Mouse (Mus musculus) liver, postnatal 0 days (tissue): ENCODE measurements around the gene Galnt14. TPM values are rescaled to one million over a fixed set of nuclear protein-coding genes. Genes with fewer than 3 reads are reported as not detected.

Source experiments
- ATAC-seq: fragments of 200-750 bp; cut with Nextera tagmentation; 2 replicates; pipeline ENCODE4 v1.8.0; 2017; ENCODE audit warnings: mild to moderate bottlenecking, moderate library complexity
- DNase-seq: peaks from one replicate; pipeline ENCODE4 v3.0.0-alpha.2; 2016
- H3K27ac ChIP-seq: fragments of 300-500 bp; sonication (generic); 2 replicates; pipeline ENCODE4 v1.5.1; 2014; ENCODE audit warnings: antibody characterized with exemption, moderate library complexity, mild to moderate bottlenecking, low read depth
- H3K27me3 ChIP-seq: fragments of 300-500 bp; sonication (generic); 2 replicates; pipeline ENCODE4 v1.6.1; 2014; ENCODE audit warnings: low read length, control low read depth, mixed read lengths; ENCODE audit not compliant: insufficient read depth
- H3K36me3 ChIP-seq: fragments of 300-500 bp; sonication (generic); replicated peaks from 2 replicates; pipeline ENCODE4 v1.6.1; 2014; ENCODE audit warnings: mild to moderate bottlenecking, control low read depth, low read length, moderate library complexity, mixed read lengths; ENCODE audit not compliant: insufficient read depth
- H3K4me1 ChIP-seq: fragments of 300-500 bp; sonication (generic); 2 replicates; pipeline ENCODE4 v1.6.1; 2014; ENCODE audit warnings: antibody characterized with exemption, mild to moderate bottlenecking, control low read depth; ENCODE audit not compliant: insufficient read depth
- H3K4me2 ChIP-seq: fragments of 300-500 bp; sonication (generic); 2 replicates; pipeline ENCODE4 v1.6.1; 2014; ENCODE audit warnings: low read depth, mild to moderate bottlenecking, low read length, moderate library complexity, mixed read lengths
- H3K4me3 ChIP-seq: fragments of 300-500 bp; sonication (generic); 2 replicates; pipeline ENCODE4 v1.5.1; 2014; ENCODE audit warnings: low read depth, low read length
- H3K9ac ChIP-seq: fragments of 300-500 bp; sonication (generic); replicated peaks from 2 replicates; pipeline ENCODE4 v1.6.1; 2014; ENCODE audit warnings: mild to moderate bottlenecking, moderate library complexity
- H3K9me3 ChIP-seq: fragments of 300-500 bp; sonication (generic); 2 replicates; pipeline ENCODE4 v1.6.1; 2016; ENCODE audit warnings: mild to moderate bottlenecking, control low read depth, low read length, mixed read lengths
- CTCF ChIP-seq: sonication (generic); IDR thresholded peaks from 2 replicates; pipeline ENCODE4 v1.5.1; 2016; ENCODE audit warnings: antibody characterized with exemption, low read depth
- EP300 ChIP-seq: IDR thresholded peaks from 2 replicates; pipeline ENCODE4 v1.6.1; 2016; ENCODE audit warnings: antibody characterized with exemption, low read depth, mild to moderate bottlenecking
- WGBS: fragments of 180-500 bp; shearing (Covaris S2); extraction: QIAGEN DNeasy Blood & Tissue Kit; methylation state at CpG from one replicate; pipeline ENCODE4 v1.1.7; 2014; ENCODE audit not compliant: insufficient replicate concordance; 5-methylcytosine and 5-hydroxymethylcytosine counted together
- polyA plus RNA-seq: library from polyadenylated mRNA; unstranded; fragments of >200 nt; fragmentation: Nextera tagmentation; extraction: Ambion mirVana; gene quantifications from 2 replicates; pipeline ENCODE4 v1.2.1, GENCODE M21; 2015

Gene Galnt14
- polyA plus RNA-seq, 1 experiment from 2014 or later, result 0.08 TPM

- Histone ChIP-seq H3K4me1 (no peaks in the 10 kb centered on the region), H3K36me3 (no peaks in the 10 kb centered on the region), H3K4me2 (no peak overlapping the region), H3K9ac (no peak overlapping the region), H3K27me3 (no peaks in the 10 kb centered on the region), H3K4me3 (no peak overlapping the region), H3K9me3 (no peaks in the 10 kb centered on the region), H3K27ac (no peak overlapping the region)
- no peak for DNase-seq
- no peak for ATAC-seq
- TF ChIP-seq EP300 (no peak), CTCF (no peak)
- WGBS, result 39% methylated on average over 3 of the region's 3 CpGs
Observed at GRCm38 (mm10) chr17:73561149-73561548, 149.1 kb downstream of the Galnt14 start.

GRCm38 (mm10) chr17:73560208-73560784 lies 150.0 kb downstream of the Galnt14 start:
- Histone ChIP-seq H3K9me3 (no peaks in the 10 kb centered on the region), H3K4me2 (no peak overlapping the region), H3K27ac (no peak overlapping the region), H3K36me3 (no peaks in the 10 kb centered on the region), H3K9ac (no peak overlapping the region), H3K27me3 (no peaks in the 10 kb centered on the region), H3K4me1 (no peaks in the 10 kb centered on the region), H3K4me3 (no peak overlapping the region)
- no peak for TF ChIP-seq CTCF
- no peak for TF ChIP-seq EP300
- ATAC-seq (no peak), DNase-seq (no peak)
- WGBS, result 74% methylated on average over 5 of the region's 5 CpGs

- no peaks in the 10 kb centered on the region for H3K9me3 ChIP-seq
- no peak overlapping the region for H3K27ac ChIP-seq
- H3K4me2 ChIP-seq, result no peak overlapping the region
- no peaks in the 10 kb centered on the region for H3K4me1 ChIP-seq
- H3K4me3 ChIP-seq, result no peak overlapping the region
- no peak overlapping the region for H3K9ac ChIP-seq
- H3K36me3 ChIP-seq, result no peaks in the 10 kb centered on the region
- WGBS, result 66% methylated on average over 4 of the region's 4 CpGs
- H3K27me3 ChIP-seq, result no peaks in the 10 kb centered on the region
- ATAC-seq (no peak), DNase-seq (no peak)
- TF ChIP-seq EP300, result no peak
- TF ChIP-seq CTCF, result no peak
Observed at GRCm38 (mm10) chr17:73559498-73559897, 150.8 kb downstream of the Galnt14 start.

GRCm38 (mm10) chr17:73557101-73557500 lies 153.2 kb downstream of the Galnt14 start:
- 66% methylated on average over 3 of the region's 3 CpGs for WGBS
- Histone ChIP-seq H3K27ac (no peak overlapping the region), H3K4me3 (no peak overlapping the region), H3K27me3 (no peaks in the 10 kb centered on the region), H3K4me2 (no peak overlapping the region), H3K36me3 (no peaks in the 10 kb centered on the region), H3K9me3 (no peaks in the 10 kb centered on the region), H3K4me1 (no peaks in the 10 kb centered on the region), H3K9ac (no peak overlapping the region)
- ATAC-seq, result no peak
- no peak for TF ChIP-seq EP300
- no peak for TF ChIP-seq CTCF
- no peak for DNase-seq

- no peak for ATAC-seq
- Histone ChIP-seq H3K9ac (no peak overlapping the region), H3K4me2 (no peak overlapping the region), H3K4me3 (no peak overlapping the region), H3K4me1 (no peaks in the 10 kb centered on the region), H3K27ac (no peak overlapping the region), H3K36me3 (no peaks in the 10 kb centered on the region), H3K27me3 (no peaks in the 10 kb centered on the region), H3K9me3 (no peaks in the 10 kb centered on the region)
- no peak for DNase-seq
- 82% methylated on average over 2 of the region's 2 CpGs for WGBS
- no peak for TF ChIP-seq CTCF
- no peak for TF ChIP-seq EP300
Observed at GRCm38 (mm10) chr17:73556436-73556835, 153.8 kb downstream of the Galnt14 start.

- H3K9me3 ChIP-seq, result no peaks in the 10 kb centered on the region
- no peak overlapping the region for H3K4me3 ChIP-seq
- no peaks in the 10 kb centered on the region for H3K4me1 ChIP-seq
- no peak overlapping the region for H3K9ac ChIP-seq
- no peaks in the 10 kb centered on the region for H3K27me3 ChIP-seq
- 69% methylated on average over 4 of the region's 4 CpGs for WGBS
- H3K36me3 ChIP-seq, result no peaks in the 10 kb centered on the region
- no peak for ATAC-seq
- H3K4me2 ChIP-seq, result no peak overlapping the region
- TF ChIP-seq CTCF (no peak), EP300 (no peak)
- no peak overlapping the region for H3K27ac ChIP-seq
- no peak for DNase-seq
Observed at GRCm38 (mm10) chr17:73554668-73555067, 155.6 kb downstream of the Galnt14 start.
